Mouse (Mus musculus) intestine, postnatal 0 days (tissue): Measurements from ENCODE around the gene Dennd4b. TPM values are rescaled to one million over a fixed set of nuclear protein-coding genes. Genes with fewer than 3 reads are reported as not detected.

Experiments
- ATAC-seq: fragments of 200-750 bp; cut with Nextera tagmentation; 2 replicates; pipeline ENCODE4 v1.8.0; 2017; ENCODE audit warnings: mild to moderate bottlenecking, moderate TSS enrichment, moderate library complexity
- H3K27ac ChIP-seq: fragments of 300-500 bp; sonication (generic); 2 replicates; pipeline ENCODE4 v1.5.1; 2014; ENCODE audit warnings: mild to moderate bottlenecking, low read depth, low read length, moderate library complexity
- H3K27me3 ChIP-seq: fragments of 300-500 bp; sonication (generic); replicated peaks from 2 replicates; pipeline ENCODE4 v1.6.1; 2014; ENCODE audit warnings: low read length, mixed read lengths; ENCODE audit not compliant: control insufficient read depth, insufficient read depth
- H3K36me3 ChIP-seq: fragments of 300-500 bp; sonication (generic); 2 replicates; pipeline ENCODE4 v1.6.1; 2014; ENCODE audit warnings: mild to moderate bottlenecking, moderate library complexity; ENCODE audit not compliant: control insufficient read depth, insufficient read depth
- H3K4me1 ChIP-seq: fragments of 300-500 bp; sonication (generic); replicated peaks from 2 replicates; pipeline ENCODE4 v1.6.1; 2014; ENCODE audit warnings: antibody characterized with exemption, low read length, mixed read lengths; ENCODE audit not compliant: control insufficient read depth, insufficient read depth
- H3K4me2 ChIP-seq: fragments of 300-500 bp; sonication (generic); replicated peaks from 2 replicates; pipeline ENCODE4 v1.6.1; 2014; ENCODE audit warnings: low read depth, mild to moderate bottlenecking, moderate library complexity
- H3K4me3 ChIP-seq: fragments of 300-500 bp; sonication (generic); 2 replicates; pipeline ENCODE4 v1.5.1; 2014; ENCODE audit warnings: low read depth, low read length
- H3K9ac ChIP-seq: fragments of 300-500 bp; sonication (generic); 2 replicates; pipeline ENCODE4 v1.6.1; 2014; ENCODE audit warnings: mild to moderate bottlenecking, low read depth, low read length
- H3K9me3 ChIP-seq: fragments of 300-500 bp; sonication (generic); 2 replicates; pipeline ENCODE4 v1.6.1; 2016; ENCODE audit warnings: mixed run types; ENCODE audit not compliant: control insufficient read depth
- CTCF ChIP-seq: sonication (generic); IDR thresholded peaks from 2 replicates; pipeline ENCODE4 v1.5.1; 2016; ENCODE audit warnings: low read depth, mild to moderate bottlenecking, control low read depth, antibody characterized with exemption, moderate library complexity
- WGBS: fragments of 180-500 bp; shearing (Covaris S2); extraction: QIAGEN DNeasy Blood & Tissue Kit; methylation state at CpG from one replicate; pipeline ENCODE4 v1.1.7; 2014; 5-methylcytosine and 5-hydroxymethylcytosine counted together
- polyA plus RNA-seq: library from polyadenylated mRNA; unstranded; fragments of >200 nt; fragmentation: Nextera tagmentation; extraction: Ambion mirVana; gene quantifications from 2 replicates; pipeline ENCODE4 v1.2.1, GENCODE M21; 2015

Gene Dennd4b
- 0.93 and 0.94 TPM in 2 replicates for polyA plus RNA-seq

- H3K36me3 ChIP-seq, result peaks cover 36% of the 10 kb centered on the region
- no peaks in the 10 kb centered on the region for H3K27me3 ChIP-seq
- no peaks in the 10 kb centered on the region; the same call in 1 of the 2 replicates for H3K4me1 ChIP-seq
- H3K4me3 ChIP-seq, result peak within 1 kb of the TSS; percentile 69
- ATAC-seq, result peak; percentile 90
- under 1% methylated on average over 71 of the region's 87 CpGs for WGBS
- peak within 1 kb of the TSS; percentile 94 for H3K27ac ChIP-seq
- peak; percentile 92 for TF ChIP-seq CTCF
- H3K9me3 ChIP-seq, result no peaks in the 10 kb centered on the region
- peak within 1 kb of the TSS; percentile 80 for H3K9ac ChIP-seq
- peak within 1 kb of the TSS; percentile 84 for H3K4me2 ChIP-seq
Observed at GRCm38 (mm10) chr3:90265034-90265931, at the start of gene Dennd4b. Dennd4b (plus strand) TSS chr3:90265185.

- H3K36me3 ChIP-seq, result peaks cover 14% of the 10 kb centered on the region
- H3K4me1 ChIP-seq, result 0 out of 2 replicates have a peak, but pooled peaks cover 7% of the 10 kb centered on the region
- H3K27me3 ChIP-seq, result no peaks in the 10 kb centered on the region
- TF ChIP-seq CTCF, result peak; percentile 53
- no peak overlapping the region for H3K4me2 ChIP-seq
- 47% methylated on average over 1 of the region's 1 CpGs for WGBS
- H3K27ac ChIP-seq, result no peak overlapping the region
- no peaks in the 10 kb centered on the region for H3K9me3 ChIP-seq
- no peak overlapping the region for H3K9ac ChIP-seq
- ATAC-seq, result no peak
- H3K4me3 ChIP-seq, result no peak overlapping the region
Observed at GRCm38 (mm10) chr3:90215825-90216380, 49.1 kb upstream of the Dennd4b start.

GRCm38 (mm10) chr3:90220088-90220487, 44.9 kb upstream of the Dennd4b start:
- peak overlapping the region; percentile 70; the same call in 1 of the 2 replicates for H3K9ac ChIP-seq
- no peaks in the 10 kb centered on the region for H3K27me3 ChIP-seq
- peak overlapping the region; percentile 49 for H3K4me3 ChIP-seq
- peak overlapping the region; percentile 65 for H3K27ac ChIP-seq
- peak; percentile 44; the same call in 1 of the 2 replicates for ATAC-seq
- TF ChIP-seq CTCF, result peak; percentile 86
- 8% methylated on average over 6 of the region's 6 CpGs for WGBS
- H3K36me3 ChIP-seq, result peaks cover 5% of the 10 kb centered on the region; the same call in 1 of the 2 replicates
- peak overlapping the region; percentile 75 for H3K4me2 ChIP-seq
- H3K4me1 ChIP-seq, result no peaks in the 10 kb centered on the region
- no peaks in the 10 kb centered on the region for H3K9me3 ChIP-seq

DNA sequence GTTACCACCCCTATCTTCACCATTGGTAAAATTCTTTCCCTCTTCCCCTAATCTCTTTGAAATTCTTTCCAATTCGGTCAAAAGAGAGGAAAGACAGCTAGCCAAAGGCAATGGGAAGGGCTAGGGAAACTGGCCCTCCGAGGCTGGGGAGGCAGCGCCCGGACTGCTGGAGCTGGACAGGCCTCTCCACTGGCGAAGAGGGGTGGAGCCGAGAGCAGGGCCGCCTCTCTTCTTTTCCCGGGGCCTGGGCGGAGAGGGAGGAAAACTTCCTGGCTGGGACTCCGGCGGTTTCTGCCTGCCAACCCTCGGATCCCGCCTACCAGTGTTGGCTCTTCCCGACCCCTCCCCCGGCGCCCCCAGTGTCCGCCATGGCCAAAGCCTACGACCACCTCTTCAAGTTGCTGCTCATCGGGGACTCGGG, 44.4 kb upstream of the Dennd4b start:
- Histone ChIP-seq H3K4me1 (no peaks in the 10 kb centered on the region), H3K9ac (peak overlapping the region; percentile 70), H3K4me3 (peak overlapping the region; percentile 49), H3K36me3 (peaks cover 7% of the 10 kb centered on the region), H3K4me2 (peak overlapping the region; percentile 75), H3K27me3 (no peaks in the 10 kb centered on the region), H3K9me3 (no peaks in the 10 kb centered on the region), H3K27ac (peak overlapping the region; percentile 65)
- ATAC-seq, result peak; percentile 69
- TF ChIP-seq CTCF, result no peak
- 0% methylated on average over 18 of the region's 20 CpGs for WGBS

DNA sequence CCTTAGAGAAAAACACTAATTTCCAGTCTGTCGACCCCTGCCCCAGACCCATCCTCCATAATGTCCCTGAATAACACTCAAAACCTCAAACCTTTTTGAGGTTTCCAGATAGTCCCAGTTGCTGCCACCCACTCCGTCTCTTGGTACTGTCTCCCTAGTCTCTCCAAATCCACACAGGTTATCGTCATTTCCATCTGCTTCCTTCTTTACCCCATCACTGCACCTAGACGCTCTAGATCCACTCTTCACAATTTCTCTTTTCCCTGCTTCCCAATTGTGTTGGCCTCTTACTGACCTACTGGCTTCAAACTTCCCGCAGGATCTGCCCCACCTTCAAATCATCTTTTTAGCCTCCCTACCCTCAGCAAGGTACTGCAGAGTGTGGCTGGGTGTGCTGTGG, 43.9 kb upstream of the Dennd4b start:
- H3K9ac ChIP-seq, result peak overlapping the region; percentile 70

GRCm38 (mm10) chr3:90222455-90222854, 42.5 kb upstream of the Dennd4b start:
- TF ChIP-seq CTCF, result no peak
- no peak overlapping the region for H3K4me2 ChIP-seq
- no peaks in the 10 kb centered on the region for H3K27me3 ChIP-seq
- WGBS, result 91% methylated on average over 4 of the region's 4 CpGs
- no peak overlapping the region for H3K9ac ChIP-seq
- no peak overlapping the region for H3K4me3 ChIP-seq
- H3K36me3 ChIP-seq, result peaks cover 8% of the 10 kb centered on the region
- ATAC-seq, result no peak
- no peak overlapping the region for H3K27ac ChIP-seq
- H3K9me3 ChIP-seq, result no peaks in the 10 kb centered on the region
- H3K4me1 ChIP-seq, result no peaks in the 10 kb centered on the region

More for the DNA sequence above, 43.9 kb upstream of the Dennd4b start:
- Histone ChIP-seq H3K4me3 (peak overlapping the region; percentile 49), H3K27ac (peak overlapping the region; percentile 54; the same call in 1 of the 2 replicates), H3K4me2 (peak overlapping the region; percentile 75), H3K9me3 (no peaks in the 10 kb centered on the region), H3K36me3 (peaks cover 8% of the 10 kb centered on the region), H3K4me1 (no peaks in the 10 kb centered on the region), H3K27me3 (no peaks in the 10 kb centered on the region)
- no peak for TF ChIP-seq CTCF
- 17% methylated on average over 5 of the region's 5 CpGs for WGBS
- ATAC-seq, result no peak
